Mouse (Mus musculus) C2C12 (cell line): ENCODE results near the gene Lfng. TPM values are rescaled to one million over a fixed set of nuclear protein-coding genes. Genes with fewer than 3 reads are reported as not detected.

Experiments used
- H3K27me3 ChIP-seq: one replicate; pipeline ENCODE4 v1.6.1; 2011; ENCODE audit not compliant: control insufficient read depth, insufficient read depth, insufficient read length
- H3K36me3 ChIP-seq: one replicate; pipeline ENCODE4 v1.6.1; 2011; ENCODE audit not compliant: control insufficient read depth, insufficient read depth
- H3K4me3 ChIP-seq: one replicate; pipeline ENCODE4 v1.5.1; 2011; ENCODE audit warnings: mild to moderate bottlenecking, control low read depth; ENCODE audit not compliant: poor library complexity, insufficient read depth, severe bottlenecking
- H3K79me2 ChIP-seq: one replicate; pipeline ENCODE4 v1.6.1; 2011; ENCODE audit not compliant: control insufficient read depth, insufficient read depth
- H3K79me3 ChIP-seq: one replicate; pipeline ENCODE4 v1.6.1; 2011; ENCODE audit warnings: low read depth, control low read depth
- H3ac ChIP-seq: one replicate; pipeline ENCODE3; 2011; ENCODE audit warnings: low read depth; ENCODE audit not compliant: control insufficient read depth, insufficient read length
- CTCF ChIP-seq: IDR thresholded peaks from one replicate; pipeline ENCODE4 v1.5.1; 2011; ENCODE audit not compliant: control insufficient read depth, insufficient read depth, insufficient read length
- FOSL1 ChIP-seq: IDR thresholded peaks from one replicate; pipeline ENCODE4 v1.8.0; 2011; ENCODE audit warnings: mild to moderate bottlenecking, low read length; ENCODE audit not compliant: poor library complexity, insufficient read depth, severe bottlenecking
- MAX ChIP-seq: IDR thresholded peaks from one replicate; pipeline ENCODE4 v1.6.1; 2011; ENCODE audit warnings: mild to moderate bottlenecking, control low read depth
- polyA plus RNA-seq: library from polyadenylated mRNA; unstranded; fragments of >200 nt; fragmentation: generic; extraction: Trizol; gene quantifications from one replicate; pipeline ENCODE4 v1.2.1, GENCODE M21; 2012; ENCODE audit warnings: missing spikeins

Lfng gene
- polyA plus RNA-seq, 1 experiment: 18.7 TPM

DNA sequence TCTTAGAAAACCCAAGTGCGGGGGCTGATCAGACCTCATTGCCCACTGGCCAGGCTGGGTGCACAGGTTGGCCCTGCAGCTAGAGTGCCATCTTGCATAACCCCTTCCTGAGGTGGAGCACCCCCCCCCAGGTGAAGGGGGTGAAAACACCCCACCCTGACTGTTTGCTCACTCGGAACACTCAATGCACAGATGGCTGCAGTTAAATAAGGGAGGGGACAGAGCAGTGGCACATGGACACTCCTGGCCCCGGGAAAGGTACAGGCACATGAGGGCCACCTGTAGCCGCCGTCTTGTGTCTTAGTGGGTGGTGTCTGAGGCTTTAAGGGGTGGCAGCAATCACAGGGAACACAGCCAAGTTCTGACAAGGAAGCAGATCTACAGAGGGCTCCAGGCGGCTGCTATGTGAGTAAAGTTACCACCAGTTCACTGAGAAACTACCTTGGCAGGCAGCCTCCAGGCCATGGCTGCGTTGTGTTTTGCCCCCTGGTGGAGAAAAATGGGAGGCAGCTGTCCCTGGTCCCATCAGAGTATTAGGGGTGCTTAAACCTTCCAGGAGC lies 56.6 kb downstream of the Lfng start:
- no peaks in the 10 kb centered on the region for H3K79me2 ChIP-seq

More for the DNA sequence above, 56.6 kb downstream of the Lfng start:
- peak; percentile 22 for TF ChIP-seq CTCF
- no peak for TF ChIP-seq FOSL1
- TF ChIP-seq MAX: no peak
- Histone ChIP-seq H3ac (no peak overlapping the region), H3K27me3 (peaks cover 11% of the 10 kb centered on the region), H3K79me3 (no peaks in the 10 kb centered on the region), H3K4me3 (no peak overlapping the region), H3K36me3 (no peaks in the 10 kb centered on the region)

Other genes with a start within 250 kb of the Lfng start
- 37.1 TPM for gene Snx8, start 218.1 kb upstream of the Lfng start, polyA plus RNA-seq
- gene Eif3b, start 188.0 kb upstream of the Lfng start, polyA plus RNA-seq: 331 TPM
- gene Gm4869, start 161.7 kb upstream of the Lfng start, polyA plus RNA-seq: 0.01 TPM
- 14.7 TPM for gene Chst12, start 101.8 kb upstream of the Lfng start, polyA plus RNA-seq
- gene Grifin, start 42.2 kb upstream of the Lfng start, polyA plus RNA-seq: not detected
- gene Ttyh3, start 41.7 kb downstream of the Lfng start, polyA plus RNA-seq: 46.0 TPM
- gene Iqce, start 95.1 kb downstream of the Lfng start, polyA plus RNA-seq: 7.5 TPM
- gene Brat1, start 97.7 kb downstream of the Lfng start, polyA plus RNA-seq: 9.4 TPM
- 0.43 TPM for gene Amz1, start 116.8 kb downstream of the Lfng start, polyA plus RNA-seq
- 42.1 TPM for gene Gna12, start 223.1 kb downstream of the Lfng start, polyA plus RNA-seq